Mouse (Mus musculus) forebrain, embryonic 10.5 days (tissue): ENCODE data around the gene Itih2. TPM values are rescaled to one million over a fixed set of nuclear protein-coding genes. Genes with fewer than 3 reads are reported as not detected.

Experiments used
- DNase-seq: peaks from one replicate; pipeline ENCODE4 v3.0.0-alpha.2; 2017; ENCODE audit warnings: low spot score; ENCODE audit errors: extremely low spot score
- H3K27ac ChIP-seq: fragments of 300-500 bp; sonication (generic); 2 replicates; pipeline ENCODE4 v1.5.1; 2016; ENCODE audit warnings: mild to moderate bottlenecking
- H3K27me3 ChIP-seq: fragments of 300-500 bp; sonication (generic); 2 replicates; pipeline ENCODE4 v1.6.1; 2016; ENCODE audit warnings: mild to moderate bottlenecking; ENCODE audit not compliant: poor library complexity, severe bottlenecking
- H3K36me3 ChIP-seq: fragments of 300-500 bp; sonication (generic); replicated peaks from 2 replicates; pipeline ENCODE4 v1.6.1; 2016; ENCODE audit warnings: mild to moderate bottlenecking, moderate library complexity
- H3K4me1 ChIP-seq: fragments of 300-500 bp; sonication (generic); 2 replicates; pipeline ENCODE4 v1.6.1; 2016
- H3K4me3 ChIP-seq: fragments of 300-500 bp; sonication (generic); 2 replicates; pipeline ENCODE4 v1.5.1; 2016; ENCODE audit warnings: mild to moderate bottlenecking, moderate library complexity
- H3K9me3 ChIP-seq: fragments of 300-500 bp; sonication (generic); 2 replicates; pipeline ENCODE4 v1.6.1; 2016; ENCODE audit warnings: mild to moderate bottlenecking, moderate library complexity
- WGBS: fragments of 180-500 bp; shearing (Covaris S2); methylation state at CpG from one replicate; pipeline ENCODE4 v1.1.7; 2016; 5-methylcytosine and 5-hydroxymethylcytosine counted together
- polyA plus RNA-seq: library from polyadenylated mRNA; unstranded; fragments of >200 nt; fragmentation: Nextera tagmentation; extraction: Ambion mirVana; gene quantifications from 2 replicates; pipeline ENCODE4 v1.2.1, GENCODE M21; 2016

The Itih2 gene
- polyA plus RNA-seq, 1 experiment from 2014 or later, result 0.04 TPM

GRCm38 (mm10) chr2:10140456-10140855 is 9.3 kb upstream of the Itih2 start:
- WGBS, result 88% methylated on average over 5 of the region's 5 CpGs
- Histone ChIP-seq H3K36me3 (no peaks in the 10 kb centered on the region), H3K9me3 (no peaks in the 10 kb centered on the region), H3K27ac (no peak overlapping the region), H3K4me3 (no peak overlapping the region), H3K4me1 (0 out of 2 replicates have a peak, but pooled peaks cover 6% of the 10 kb centered on the region), H3K27me3 (peaks cover 14% of the 10 kb centered on the region)
- DNase-seq, result no peak

- 86% methylated on average over 2 of the region's 2 CpGs for WGBS
- no peak overlapping the region for H3K27ac ChIP-seq
- no peaks in the 10 kb centered on the region for H3K36me3 ChIP-seq
- H3K27me3 ChIP-seq, result peaks cover 14% of the 10 kb centered on the region
- DNase-seq, result no peak
- no peaks in the 10 kb centered on the region for H3K9me3 ChIP-seq
- H3K4me3 ChIP-seq, result no peak overlapping the region
- H3K4me1 ChIP-seq, result 0 out of 2 replicates have a peak, but pooled peaks cover 2% of the 10 kb centered on the region
Observed at GRCm38 (mm10) chr2:10137320-10137719, 6.1 kb upstream of the Itih2 start.

GRCm38 (mm10) chr2:10133941-10134340 is 2.7 kb upstream of the Itih2 start:
- WGBS, result 82% methylated on average over 6 of the region's 6 CpGs
- H3K27ac ChIP-seq, result no peak overlapping the region
- no peak overlapping the region for H3K4me3 ChIP-seq
- H3K27me3 ChIP-seq, result no peaks in the 10 kb centered on the region
- no peaks in the 10 kb centered on the region for H3K9me3 ChIP-seq
- H3K4me1 ChIP-seq, result no peaks in the 10 kb centered on the region
- no peak for DNase-seq
- no peaks in the 10 kb centered on the region for H3K36me3 ChIP-seq

- H3K4me1 ChIP-seq, result peaks cover 5% of the 10 kb centered on the region; the same call in 1 of the 2 replicates
- no peaks in the 10 kb centered on the region for H3K36me3 ChIP-seq
- no peak overlapping the region for H3K27ac ChIP-seq
- DNase-seq, result no peak
- H3K9me3 ChIP-seq, result no peaks in the 10 kb centered on the region
- 89% methylated on average over 1 of the region's 1 CpGs for WGBS
- H3K27me3 ChIP-seq, result no peaks in the 10 kb centered on the region
- no peak overlapping the region for H3K4me3 ChIP-seq
Observed at GRCm38 (mm10) chr2:10132128-10132527, 932 bp upstream of the Itih2 start.

GRCm38 (mm10) chr2:10130341-10130990 is 730 bp downstream of the Itih2 start:
- H3K4me1 ChIP-seq, result peaks cover 5% of the 10 kb centered on the region; the same call in 1 of the 2 replicates
- H3K9me3 ChIP-seq, result no peaks in the 10 kb centered on the region
- 83% methylated on average over 8 of the region's 8 CpGs for WGBS
- H3K27me3 ChIP-seq, result no peaks in the 10 kb centered on the region
- no peaks in the 10 kb centered on the region for H3K36me3 ChIP-seq
- no peak for DNase-seq
- no peak overlapping the region for H3K27ac ChIP-seq
- no peak overlapping the region for H3K4me3 ChIP-seq

- Histone ChIP-seq H3K27me3 (no peaks in the 10 kb centered on the region), H3K4me1 (peaks cover 5% of the 10 kb centered on the region; the same call in 1 of the 2 replicates), H3K36me3 (no peaks in the 10 kb centered on the region), H3K9me3 (no peaks in the 10 kb centered on the region), H3K27ac (no peak overlapping the region), H3K4me3 (no peak overlapping the region)
- WGBS, result 89% methylated on average over 4 of the region's 4 CpGs
- DNase-seq, result no peak
Observed at GRCm38 (mm10) chr2:10128571-10128970, 2.6 kb downstream of the Itih2 start.

- H3K27ac ChIP-seq, result no peak overlapping the region
- H3K36me3 ChIP-seq, result no peaks in the 10 kb centered on the region
- H3K4me1 ChIP-seq, result peaks cover 5% of the 10 kb centered on the region; the same call in 1 of the 2 replicates
- H3K9me3 ChIP-seq, result no peaks in the 10 kb centered on the region
- WGBS, result 95% methylated on average over 5 of the region's 5 CpGs
- no peak for DNase-seq
- no peaks in the 10 kb centered on the region for H3K27me3 ChIP-seq
- H3K4me3 ChIP-seq, result no peak overlapping the region
Observed at GRCm38 (mm10) chr2:10127471-10127870, 3.7 kb downstream of the Itih2 start.

- Histone ChIP-seq H3K4me1 (peaks cover 5% of the 10 kb centered on the region; the same call in 1 of the 2 replicates), H3K4me3 (no peak overlapping the region), H3K27ac (no peak overlapping the region), H3K36me3 (no peaks in the 10 kb centered on the region), H3K27me3 (no peaks in the 10 kb centered on the region), H3K9me3 (no peaks in the 10 kb centered on the region)
- DNase-seq, result no peak
- 91% methylated on average over 4 of the region's 4 CpGs for WGBS
Observed at GRCm38 (mm10) chr2:10126122-10126521, 5.1 kb downstream of the Itih2 start.

- H3K27me3 ChIP-seq, result no peaks in the 10 kb centered on the region
- DNase-seq, result no peak
- no peaks in the 10 kb centered on the region for H3K4me1 ChIP-seq
- WGBS, result 68% methylated on average over 3 of the region's 3 CpGs
- no peaks in the 10 kb centered on the region for H3K36me3 ChIP-seq
- H3K4me3 ChIP-seq, result no peak overlapping the region
- H3K9me3 ChIP-seq, result no peaks in the 10 kb centered on the region
- no peak overlapping the region for H3K27ac ChIP-seq
Observed at GRCm38 (mm10) chr2:10121826-10122225, 9.4 kb downstream of the Itih2 start.

GRCm38 (mm10) chr2:10119276-10119675 is 11.9 kb downstream of the Itih2 start:
- WGBS, result 90% methylated on average over 8 of the region's 8 CpGs
- H3K27ac ChIP-seq, result no peak overlapping the region
- H3K9me3 ChIP-seq, result no peaks in the 10 kb centered on the region
- no peak for DNase-seq
- no peaks in the 10 kb centered on the region for H3K4me1 ChIP-seq
- H3K4me3 ChIP-seq, result no peak overlapping the region
- H3K27me3 ChIP-seq, result no peaks in the 10 kb centered on the region
- H3K36me3 ChIP-seq, result no peaks in the 10 kb centered on the region

GRCm38 (mm10) chr2:10118751-10119150 is 12.4 kb downstream of the Itih2 start:
- DNase-seq, result no peak
- WGBS, result 81% methylated on average over 1 of the region's 1 CpGs
- Histone ChIP-seq H3K27ac (no peak overlapping the region), H3K9me3 (no peaks in the 10 kb centered on the region), H3K4me1 (no peaks in the 10 kb centered on the region), H3K4me3 (no peak overlapping the region), H3K36me3 (no peaks in the 10 kb centered on the region), H3K27me3 (no peaks in the 10 kb centered on the region)

GRCm38 (mm10) chr2:10108535-10109189 is 22.5 kb downstream of the Itih2 start:
- H3K4me1 ChIP-seq, result no peaks in the 10 kb centered on the region
- H3K27ac ChIP-seq, result no peak overlapping the region
- H3K27me3 ChIP-seq, result no peaks in the 10 kb centered on the region
- H3K4me3 ChIP-seq, result no peak overlapping the region
- no peak for DNase-seq
- H3K9me3 ChIP-seq, result no peaks in the 10 kb centered on the region
- H3K36me3 ChIP-seq, result no peaks in the 10 kb centered on the region
- 87% methylated on average over 6 of the region's 6 CpGs for WGBS

GRCm38 (mm10) chr2:10101180-10101579 is 30.0 kb downstream of the Itih2 start:
- DNase-seq, result no peak
- WGBS, result 51% methylated on average over 6 of the region's 6 CpGs
- Histone ChIP-seq H3K9me3 (no peaks in the 10 kb centered on the region), H3K27me3 (peaks cover 7% of the 10 kb centered on the region; the same call in 1 of the 2 replicates), H3K4me1 (no peaks in the 10 kb centered on the region), H3K4me3 (no peak overlapping the region), H3K27ac (no peak overlapping the region), H3K36me3 (no peaks in the 10 kb centered on the region)
